In the genomic region with DNA sequence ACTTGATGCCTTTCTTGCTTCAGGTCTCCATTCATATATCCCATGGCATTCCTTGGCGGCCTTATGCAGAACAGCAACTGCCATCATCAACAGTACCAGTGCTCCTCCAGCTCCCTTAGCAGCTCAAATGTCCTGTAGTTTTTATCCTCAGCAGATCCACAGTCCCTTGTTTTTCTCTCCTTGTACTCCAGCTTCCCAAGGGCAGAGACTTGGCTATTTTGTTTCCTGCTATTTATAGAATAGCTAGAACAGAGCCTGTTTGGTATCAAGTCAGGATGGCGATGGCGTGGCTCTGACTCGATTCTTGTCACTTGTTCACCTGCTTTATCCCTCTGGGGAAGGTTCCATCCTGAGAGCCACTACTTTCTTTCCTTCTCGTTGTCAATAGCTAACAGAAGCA, we compare ENCODE assay signal across 19 mouse cellular contexts. TPM values are rescaled to one million over a fixed set of nuclear protein-coding genes. Genes with fewer than 3 reads are reported as not detected.
DNase-seq lines count a peak whose midpoint lies in the region; ATAC-seq lines count a peak whose summit lies in the region.
"Had no signal": no experiment of that assay in that cellular context is flagged by ENCODE, and none has a peak within 500 bp of the region (broad histone marks: within the 10 kb centered on the region; RNA-seq: fewer than 3 reads in every experiment).

No protein-coding gene starts in this region.

- no peak overlapping the region for H3K4me2 ChIP-seq in heart, embryonic 11.5 days
- H3K4me2 ChIP-seq in heart, embryonic 16.5 days (ENCODE audit: low read depth, low read length), result no peak overlapping the region; the same call in 1 of the 2 replicates
- H3K4me2 ChIP-seq: embryonic facial prominence, embryonic 13.5 days; forebrain, embryonic 12.5 days; hindbrain, embryonic 15.5 days had no signal

- ATAC-seq in heart, embryonic 11.5 days (replicated peaks; ENCODE audit: insufficient number of reproducible peaks, low FRiP score, low TSS enrichment), result no peak
- no peak for ATAC-seq in heart, embryonic 16.5 days (replicated peaks; ENCODE audit: extremely low read depth, insufficient read depth, low FRiP score)
- ATAC-seq: forebrain, embryonic 16.5 days; intestine, embryonic 16.5 days had no signal

- 61% methylated on average over 5 of the region's 5 CpGs for WGBS in heart, embryonic 11.5 days (ENCODE audit: insufficient replicate concordance)
- WGBS in heart, embryonic 16.5 days, result 48% methylated on average over 5 of the region's 5 CpGs

- no peak overlapping the region for H3K9ac ChIP-seq in heart, embryonic 11.5 days (ENCODE audit: low read depth, low read length)
- H3K9ac ChIP-seq in heart, embryonic 16.5 days (ENCODE audit: low read length), result no peak overlapping the region
- H3K9ac ChIP-seq: embryonic facial prominence, embryonic 13.5 days; forebrain, embryonic 12.5 days; hindbrain, embryonic 15.5 days had no signal

- H3K4me3 ChIP-seq in heart, embryonic 11.5 days (ENCODE audit: low read depth, low read length), result no peak overlapping the region
- H3K4me3 ChIP-seq in heart, embryonic 16.5 days (ENCODE audit: low read length), result no peak overlapping the region
- H3K4me3 ChIP-seq: embryonic facial prominence, embryonic 13.5 days; forebrain, embryonic 12.5 days; hindbrain, embryonic 10.5 days; hindbrain, embryonic 15.5 days had no signal

- H3K9me3 ChIP-seq in heart, embryonic 11.5 days (replicated peaks; ENCODE audit: control insufficient read depth, low read length), result no peaks in the 10 kb centered on the region
- 0 out of 2 replicates have a peak, but pooled peaks cover 6% of the 10 kb centered on the region for H3K9me3 ChIP-seq in heart, embryonic 16.5 days (replicated peaks; ENCODE audit: control insufficient read depth, low read length)
- H3K9me3 ChIP-seq: embryonic facial prominence, embryonic 13.5 days; hindbrain, embryonic 10.5 days; hindbrain, embryonic 15.5 days had no signal

- peak; percentile 88 for DNase-seq in heart, adult 11 months
- no peak for DNase-seq in heart, postnatal 4 days
- no peak for DNase-seq in heart, adult 8-10 months (ENCODE audit: low spot score)
- no peak for DNase-seq in adrenal gland, postnatal 10 days
- no peak for DNase-seq in layer of hippocampus, adult 11-12 months (ENCODE audit: low spot score)
- DNase-seq: adrenal gland, postnatal 14 days; cerebellum, adult 18-20 months; cerebellum, adult 9-11 months; cerebellum, postnatal 36 days; gastrocnemius, postnatal 25 days; kidney, adult 2 months had no signal

- no peaks in the 10 kb centered on the region for H3K36me3 ChIP-seq in heart, embryonic 11.5 days (ENCODE audit: control insufficient read depth, insufficient read depth, low read length)
- no peaks in the 10 kb centered on the region for H3K36me3 ChIP-seq in heart, embryonic 16.5 days (ENCODE audit: control insufficient read depth, insufficient read depth)
- H3K36me3 ChIP-seq: embryonic facial prominence, embryonic 13.5 days; forebrain, embryonic 12.5 days; hindbrain, embryonic 10.5 days; hindbrain, embryonic 15.5 days had no signal

- peak overlapping the region; percentile 31 for H3K27ac ChIP-seq in heart, embryonic 11.5 days (ENCODE audit: low read depth, low read length)
- peak overlapping the region; percentile 85 for H3K27ac ChIP-seq in heart, embryonic 16.5 days (ENCODE audit: low read length)
- H3K27ac ChIP-seq: embryonic facial prominence, embryonic 13.5 days; forebrain, embryonic 12.5 days; hindbrain, embryonic 10.5 days; hindbrain, embryonic 15.5 days had no signal

- H3K27me3 ChIP-seq in heart, embryonic 11.5 days (ENCODE audit: control insufficient read depth, insufficient read depth, low read length), result no peaks in the 10 kb centered on the region
- H3K27me3 ChIP-seq in heart, embryonic 16.5 days (ENCODE audit: control insufficient read depth, insufficient read depth, low read length), result no peaks in the 10 kb centered on the region
- H3K27me3 ChIP-seq: embryonic facial prominence, embryonic 13.5 days; hindbrain, embryonic 15.5 days had no signal

- peaks cover 35% of the 10 kb centered on the region for H3K4me1 ChIP-seq in heart, embryonic 11.5 days (ENCODE audit: control insufficient read depth, insufficient read depth, low read length)
- peaks cover 37% of the 10 kb centered on the region for H3K4me1 ChIP-seq in heart, embryonic 16.5 days (ENCODE audit: control insufficient read depth, insufficient read depth, low read length)

RNA-seq across cellular contexts. Expression of gene Mcur1, which starts 38.1 kb away (rescaled TPM):
- 10 to 100 TPM; 34.6 to 36.9 TPM for total RNA-seq in heart, postnatal 4 days (2021)
- polyA plus RNA-seq in heart, embryonic 11.5 days (2014; fragmentation: Nextera tagmentation; extraction: Ambion mirVana), result 14.5 and 19.0 TPM in 2 replicates
- 10 to 100 TPM; 43.2 to 51.2 (median 48.7) TPM for total RNA-seq in heart, adult 8-10 months (2022)
- 14.7 and 16.9 TPM in 2 replicates for polyA plus RNA-seq in heart, embryonic 16.5 days (2015; fragmentation: Nextera tagmentation; extraction: Ambion mirVana)
- total RNA-seq in adrenal gland, postnatal 10 days (2021), result 10 to 100 TPM; 66.3 to 83.1 TPM

RNA-seq across cellular contexts. Expression of gene Ranbp9, which starts 40.9 kb away (rescaled TPM):
- 10 to 100 TPM; 47.0 to 50.2 TPM for total RNA-seq in heart, postnatal 4 days (2021)
- polyA plus RNA-seq in heart, embryonic 11.5 days (2014; fragmentation: Nextera tagmentation; extraction: Ambion mirVana), result 8.8 and 12.2 TPM in 2 replicates
- 10 to 100 TPM; 35.9 to 46.7 (median 41.6) TPM for total RNA-seq in heart, adult 8-10 months (2022)
- 8.0 and 8.1 TPM in 2 replicates for polyA plus RNA-seq in heart, embryonic 16.5 days (2015; fragmentation: Nextera tagmentation; extraction: Ambion mirVana)
- total RNA-seq in adrenal gland, postnatal 10 days (2021), result 10 to 100 TPM; 53.1 to 59.9 TPM
